Mouse (Mus musculus) bone marrow macrophage, adult 2 months (primary cell): Measurements from ENCODE around the gene Dusp6.

Experiments
- CTCF ChIP-seq: IDR thresholded peaks from 2 replicates; pipeline ENCODE4 v1.5.1; 2012; ENCODE audit warnings: low read depth, mild to moderate bottlenecking, low read length, moderate library complexity
- POLR2A ChIP-seq: IDR thresholded peaks from 2 replicates; pipeline ENCODE4 v1.6.1; 2012; ENCODE audit warnings: mild to moderate bottlenecking, low read depth, low read length, borderline replicate concordance

DNA sequence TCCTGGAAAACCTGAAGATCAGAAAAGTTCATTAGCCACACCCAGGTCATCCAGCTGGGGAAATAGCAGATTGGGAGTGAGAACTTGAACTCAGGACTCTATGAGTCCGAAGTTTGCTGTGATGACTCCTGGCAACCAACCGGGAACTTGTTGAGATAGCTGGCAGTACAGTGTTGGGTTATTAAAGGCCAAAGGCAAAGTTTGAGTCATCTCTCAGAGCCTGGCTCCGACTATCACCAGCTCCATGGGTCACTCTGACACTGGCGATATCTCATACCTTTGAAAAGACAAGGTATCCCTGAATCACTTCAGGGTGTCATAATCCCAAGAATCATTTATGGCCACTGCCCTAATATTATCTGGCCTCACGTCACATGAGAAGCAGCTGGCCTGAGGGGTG, 36.2 kb upstream of the Dusp6 start:
- TF ChIP-seq POLR2A (no peak), CTCF (no peak)
